Mouse (Mus musculus) CH12.LX (cell line): ENCODE measurements around the gene Tln2. TPM values are rescaled to one million over a fixed set of nuclear protein-coding genes. Genes with fewer than 3 reads are reported as not detected.

Experiments
- DNase-seq: peaks from one replicate; pipeline ENCODE4 v3.0.0-alpha.2; 2013; ENCODE audit errors: extremely low read depth
- H3K27ac ChIP-seq: 2 replicates; pipeline ENCODE4 v1.5.1; 2012; ENCODE audit warnings: low read depth, mild to moderate bottlenecking, control low read depth, moderate library complexity; ENCODE audit not compliant: insufficient read depth
- H3K27me3 ChIP-seq: replicated peaks from 2 replicates; pipeline ENCODE3; 2012; ENCODE audit warnings: inconsistent platforms
- H3K36me3 ChIP-seq, 2 experiments: replicated peaks in 1 of 2; 2 replicates each; pipeline versions ENCODE3 to v1.6.1; 2012; ENCODE audit warnings: inconsistent platforms in 1 of 2, low read length in 1 of 2, mild to moderate bottlenecking in 1 of 2, mixed read lengths in 1 of 2, moderate library complexity in 1 of 2; ENCODE audit not compliant: control insufficient read depth in 1 of 2, insufficient read depth in 1 of 2
- H3K4me1 ChIP-seq, 2 experiments: 2 replicates each; pipeline ENCODE4 v1.6.1; 2012; ENCODE audit warnings: inconsistent platforms in 1 of 2, moderate library complexity in 1 of 2; ENCODE audit not compliant: insufficient read depth in 2 of 2, control insufficient read depth in 1 of 2
- H3K4me2 ChIP-seq: 2 replicates; pipeline ENCODE4 v1.6.1; 2012; ENCODE audit warnings: low read depth, mild to moderate bottlenecking, control low read depth; ENCODE audit not compliant: poor library complexity, insufficient read depth, severe bottlenecking
- H3K4me3 ChIP-seq, 3 experiments: fragments of 150-350 bp in 1 of 3; sonication (generic) in 1 of 3; replicated peaks in 1 of 3; 2 replicates each; pipeline versions ENCODE3 to v1.5.1; 2011 to 2012; ENCODE audit warnings: low read depth in 2 of 3, low read length in 2 of 3, mild to moderate bottlenecking in 2 of 3, moderate library complexity in 2 of 3, control low read depth in 1 of 3, improper control_type of control experiment in 1 of 3, inconsistent platforms in 1 of 3, mixed read lengths in 1 of 3; ENCODE audit not compliant: poor library complexity in 1 of 3
- H3K79me2 ChIP-seq: replicated peaks from 2 replicates; pipeline ENCODE4 v1.6.1; 2012; ENCODE audit warnings: mild to moderate bottlenecking, moderate library complexity; ENCODE audit not compliant: control insufficient read depth, poor library complexity, insufficient read depth, severe bottlenecking; ENCODE audit errors: extremely low read depth
- H3K9ac ChIP-seq: 2 replicates; pipeline ENCODE4 v1.6.1; 2012; ENCODE audit warnings: low read depth, mild to moderate bottlenecking, control low read depth, moderate library complexity; ENCODE audit not compliant: insufficient read depth
- H3K9me3 ChIP-seq: replicated peaks from 2 replicates; pipeline ENCODE3; 2012; ENCODE audit warnings: low read length, inconsistent platforms, mixed read lengths
- BHLHE40 ChIP-seq: IDR thresholded peaks from 2 replicates; pipeline ENCODE4 v1.6.1; 2011; ENCODE audit warnings: mild to moderate bottlenecking, low read depth, low read length, improper control_type of control experiment
- CHD1 ChIP-seq: IDR thresholded peaks from 2 replicates; pipeline ENCODE4 v1.6.1; 2012; ENCODE audit warnings: low read depth, low read length, improper control_type of control experiment, inconsistent platforms
- CTCF ChIP-seq, 2 experiments: IDR thresholded peaks in 1 of 2; conservative IDR thresholded peaks in 1 of 2; 2 replicates each; pipeline ENCODE4 v1.5.1; 2011 to 2012; ENCODE audit warnings: low read depth in 2 of 2, low read length in 2 of 2, improper control_type of control experiment in 1 of 2, inconsistent platforms in 1 of 2, mild to moderate bottlenecking in 1 of 2, moderate library complexity in 1 of 2
- E2F4 ChIP-seq: IDR thresholded peaks from 2 replicates; pipeline ENCODE4 v1.6.1; 2011; ENCODE audit warnings: low read depth, low read length, improper control_type of control experiment; ENCODE audit not compliant: insufficient replicate concordance
- EP300 ChIP-seq: IDR thresholded peaks from 2 replicates; pipeline ENCODE4 v1.6.1; 2011; ENCODE audit warnings: low read length, improper control_type of control experiment
- ETS1 ChIP-seq: conservative IDR thresholded peaks from 2 replicates; pipeline ENCODE4 v1.6.1; 2012; ENCODE audit warnings: low read depth, mild to moderate bottlenecking, inconsistent platforms, low read length, improper control_type of control experiment, moderate library complexity
- GABPA ChIP-seq: IDR thresholded peaks from 2 replicates; pipeline ENCODE4 v1.6.1; 2012; ENCODE audit warnings: low read depth, low read length, improper control_type of control experiment, inconsistent platforms; ENCODE audit not compliant: insufficient replicate concordance
- IRF4 ChIP-seq: IDR thresholded peaks from 2 replicates; pipeline ENCODE4 v1.6.1; 2014; ENCODE audit warnings: low read depth, mild to moderate bottlenecking, inconsistent platforms, low read length, improper control_type of control experiment
- JUN ChIP-seq: IDR thresholded peaks from 2 replicates; pipeline ENCODE4 v1.6.1; 2011; ENCODE audit warnings: low read depth, mild to moderate bottlenecking, low read length, improper control_type of control experiment, moderate library complexity; ENCODE audit not compliant: insufficient read depth
- MAFK ChIP-seq: IDR thresholded peaks from 2 replicates; pipeline ENCODE4 v1.6.1; 2011; ENCODE audit warnings: low read length, improper control_type of control experiment; ENCODE audit not compliant: insufficient replicate concordance
- MAX ChIP-seq: IDR thresholded peaks from 2 replicates; pipeline ENCODE4 v1.6.1; 2011; ENCODE audit warnings: low read length, improper control_type of control experiment
- MEF2A ChIP-seq: IDR thresholded peaks from 2 replicates; pipeline ENCODE4 v1.6.1; 2014; ENCODE audit warnings: low read depth, mild to moderate bottlenecking, inconsistent platforms, low read length, improper control_type of control experiment, borderline replicate concordance
- MXI1 ChIP-seq: IDR thresholded peaks from 2 replicates; pipeline ENCODE4 v1.6.1; 2011; ENCODE audit warnings: mild to moderate bottlenecking, low read depth, low read length, improper control_type of control experiment
- MYC ChIP-seq: IDR thresholded peaks from 2 replicates; pipeline ENCODE4 v1.6.1; 2011; ENCODE audit warnings: low read depth, mild to moderate bottlenecking, improper control_type of control experiment, low read length
- NELFE ChIP-seq: IDR thresholded peaks from 2 replicates; pipeline ENCODE4 v1.6.1; 2011; ENCODE audit warnings: low read depth, low read length, improper control_type of control experiment
- POLR2A ChIP-seq: IDR thresholded peaks from 2 replicates; pipeline ENCODE4 v1.6.1; 2011; ENCODE audit warnings: low read depth, mild to moderate bottlenecking, improper control_type of control experiment, low read length
- POLR2AphosphoS2 ChIP-seq: IDR thresholded peaks from 2 replicates; pipeline ENCODE4 v1.6.1; 2011; ENCODE audit warnings: low read depth, low read length, improper control_type of control experiment
- RAD21 ChIP-seq: IDR thresholded peaks from 2 replicates; pipeline ENCODE4 v1.6.1; 2011; ENCODE audit warnings: low read depth, mild to moderate bottlenecking, low read length, improper control_type of control experiment, moderate library complexity
- RCOR1 ChIP-seq: conservative IDR thresholded peaks from 2 replicates; pipeline ENCODE4 v1.6.1; 2012; ENCODE audit warnings: low read depth, mild to moderate bottlenecking, inconsistent platforms, low read length, improper control_type of control experiment
- TBP ChIP-seq: conservative IDR thresholded peaks from 2 replicates; pipeline ENCODE4 v1.6.1; 2011; ENCODE audit warnings: low read depth, low read length, improper control_type of control experiment
- USF1 ChIP-seq: IDR thresholded peaks from 2 replicates; pipeline ENCODE4 v1.6.1; 2014; ENCODE audit warnings: low read depth, mild to moderate bottlenecking, inconsistent platforms, low read length, improper control_type of control experiment
- ZC3H11A ChIP-seq: IDR thresholded peaks from 2 replicates; pipeline ENCODE4 v1.6.1; 2012; ENCODE audit warnings: low read depth, mild to moderate bottlenecking, inconsistent platforms, low read length, improper control_type of control experiment
- ZKSCAN1 ChIP-seq: IDR thresholded peaks from 2 replicates; pipeline ENCODE4 v1.6.1; 2012; ENCODE audit warnings: low read depth, inconsistent platforms, low read length, improper control_type of control experiment, borderline replicate concordance
- ZMIZ1 ChIP-seq: IDR thresholded peaks from 2 replicates; pipeline ENCODE4 v1.6.1; 2012; ENCODE audit warnings: low read depth, mild to moderate bottlenecking, inconsistent platforms, low read length, improper control_type of control experiment
- ZNF384 ChIP-seq: IDR thresholded peaks from 2 replicates; pipeline ENCODE4 v1.6.1; 2012; ENCODE audit warnings: low read depth, low read length, improper control_type of control experiment, inconsistent platforms
- dilution Hi-C: fragments of 300-500 bp; cut with MboI; formaldehyde crosslinking; loops from 2 replicates; pipeline ENCODE4 v1.14.3; 2020; ENCODE audit warnings: low sequenced_read_pairs; ENCODE audit not compliant: extremely low pct_unique_long_range_greater_than_20kb, extremely low pct_ligation_motif_present
- in situ Hi-C: fragments of 300-500 bp; cut with MboI; formaldehyde crosslinking; loops from 3 replicates; pipeline ENCODE4 v1.14.3; 2019; ENCODE audit warnings: low sequenced_read_pairs, low pct_ligation_motif_present, low pct_unique_long_range_greater_than_20kb, mixed read lengths
- polyA plus RNA-seq: library from polyadenylated mRNA; unstranded; fragments of >175 nt; gene quantifications from 2 replicates; pipeline ENCODE4 v1.2.1, GENCODE M21; 2012; ENCODE audit warnings: low read depth; ENCODE audit not compliant: insufficient read length
- total RNA-seq, 2 experiments: library from RNA; depleted of rRNA; stranded (reverse); fragments of 300-350 nt in 1 of 2; fragments of >200 nt in 1 of 2; gene quantifications; 2 replicates each; pipeline ENCODE4 v1.2.3; 2012 to 2014

Tln2 gene
- total and polyA plus RNA-seq, 3 experiments: 2.6 to 4.4 (median 4.4) TPM

- Histone ChIP-seq H3K27ac (no peak overlapping the region), H3K9me3 (no peaks in the 10 kb centered on the region), H3K9ac (no peak overlapping the region), H3K4me3 (no peak overlapping the region), H3K27me3 (no peaks in the 10 kb centered on the region), H3K36me3 (no peaks in the 10 kb centered on the region), H3K4me2 (no peak overlapping the region), H3K79me2 (no peaks in the 10 kb centered on the region), H3K4me1 (peaks cover 0 to 6% of the 10 kb centered on the region in 2 experiments; a peak in 1 of 4 replicates)
- in situ Hi-C loops: no loop called here
- dilution Hi-C loops: no loop called here
- no peak for TF ChIP-seq ETS1
- TF ChIP-seq RCOR1: no peak
- TF ChIP-seq MEF2A: no peak
- no peak for TF ChIP-seq MYC
- no peak for TF ChIP-seq ZKSCAN1
- TF ChIP-seq GABPA: no peak
- TF ChIP-seq ZNF384: no peak
- TF ChIP-seq ZC3H11A: no peak
- no peak for TF ChIP-seq TBP
- TF ChIP-seq MAFK: no peak
- TF ChIP-seq RAD21: no peak
- DNase-seq: no peak
Observed at GRCm38 (mm10) chr9:67270061-67270595, 289.4 kb downstream of the Tln2 start.

GRCm38 (mm10) chr9:67267276-67267990 is 292.1 kb downstream of the Tln2 start:
- dilution Hi-C loops: no loop called here
- TF ChIP-seq EP300 (no peak), ZC3H11A (no peak), POLR2AphosphoS2 (no peak), RCOR1 (no peak), MAX (no peak), NELFE (no peak), MYC (no peak), BHLHE40 (no peak), ZMIZ1 (no peak), JUN (no peak), USF1 (no peak), MXI1 (no peak), MEF2A (no peak), IRF4 (no peak), POLR2A (no peak), CTCF (conservative IDR thresholded peaks at IDR 0.05 in 1 of 2, IDR thresholded peaks at IDR 0.05 in 1 of 2; ENCODE audit: low read depth in 2 of 2, low read length in 2 of 2) (no peak), E2F4 (no peak), CHD1 (no peak), MAFK (no peak)
- TF ChIP-seq, all 38 proteins: peak for 0
- no peak overlapping the region for H3K4me2 ChIP-seq

More at GRCm38 (mm10) chr9:67267276-67267990, 292.1 kb downstream of the Tln2 start:
- H3K27me3 ChIP-seq: no peaks in the 10 kb centered on the region
- no peaks in the 10 kb centered on the region for H3K9me3 ChIP-seq
- no peaks in the 10 kb centered on the region for H3K36me3 ChIP-seq
- no peak overlapping the region for H3K4me3 ChIP-seq
- in situ Hi-C loops: loop anchor here (10.0 kb wide), 1 partner anchor 223 kb away; the partner anchor contains the start of gene Tpm1
- H3K79me2 ChIP-seq: no peaks in the 10 kb centered on the region
- DNase-seq: no peak
- H3K4me1 ChIP-seq: peaks cover 0 to 12% of the 10 kb centered on the region in 2 experiments; a peak in 1 of 4 replicates
- H3K9ac ChIP-seq: no peak overlapping the region
- H3K27ac ChIP-seq: no peak overlapping the region
